Mouse (Mus musculus) ovary, adult 18-20 months (tissue): ENCODE measurements around the gene Itgb2.

Experiments
- DNase-seq: peaks from one replicate; pipeline ENCODE4 v3.0.0; 2022; ENCODE audit warnings: low spot score, mixed read lengths

Itgb2 gene

GRCm38 (mm10) chr10:77552162-77552561 is 22.1 kb downstream of the Itgb2 start:
- no peak for DNase-seq

- no peak for DNase-seq
These were observed 23.2 kb downstream of the Itgb2 start for GRCm38 (mm10) chr10:77553285-77553684.

DNA sequence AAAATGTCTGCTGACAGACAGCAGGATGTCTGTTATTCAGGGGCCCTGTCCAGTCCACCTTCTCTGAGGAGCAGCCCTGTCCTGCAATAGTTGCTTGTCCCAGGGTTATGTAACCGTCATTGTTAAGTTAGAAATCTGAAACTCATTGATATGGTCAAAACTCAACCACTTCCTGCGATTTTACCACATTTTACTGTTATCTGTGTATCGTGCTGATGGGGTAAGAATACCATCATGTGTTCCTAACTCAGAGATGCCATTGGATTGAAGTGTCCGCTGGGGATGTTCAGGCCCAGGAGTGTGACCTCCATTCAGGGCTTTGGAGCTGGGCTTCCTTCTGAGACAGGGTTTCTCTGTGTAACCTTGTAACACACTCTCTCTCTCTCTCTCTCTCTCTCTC is 24.9 kb downstream of the Itgb2 start:
- DNase-seq: no peak

GRCm38 (mm10) chr10:77556631-77557030 is 26.6 kb downstream of the Itgb2 start:
- no peak for DNase-seq

DNA sequence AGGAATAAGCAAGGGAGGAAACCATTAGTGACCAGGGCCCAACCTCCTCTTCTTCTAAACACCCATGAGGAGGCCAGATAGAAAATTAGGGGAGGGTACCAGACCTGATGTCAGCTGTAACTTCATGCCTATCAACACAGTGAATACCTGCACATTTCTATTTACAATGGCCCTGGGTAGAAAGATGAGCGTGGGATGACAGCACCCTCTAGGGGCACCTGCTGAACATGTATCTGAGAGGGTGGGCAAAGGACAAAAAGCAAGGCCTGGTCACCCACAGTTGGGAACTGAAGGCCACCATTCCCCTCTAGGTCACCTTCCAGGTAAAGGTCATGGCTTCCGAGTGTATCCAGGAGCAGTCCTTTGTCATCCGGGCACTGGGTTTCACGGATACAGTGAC is 27.6 kb downstream of the Itgb2 start:
- DNase-seq: no peak

DNA sequence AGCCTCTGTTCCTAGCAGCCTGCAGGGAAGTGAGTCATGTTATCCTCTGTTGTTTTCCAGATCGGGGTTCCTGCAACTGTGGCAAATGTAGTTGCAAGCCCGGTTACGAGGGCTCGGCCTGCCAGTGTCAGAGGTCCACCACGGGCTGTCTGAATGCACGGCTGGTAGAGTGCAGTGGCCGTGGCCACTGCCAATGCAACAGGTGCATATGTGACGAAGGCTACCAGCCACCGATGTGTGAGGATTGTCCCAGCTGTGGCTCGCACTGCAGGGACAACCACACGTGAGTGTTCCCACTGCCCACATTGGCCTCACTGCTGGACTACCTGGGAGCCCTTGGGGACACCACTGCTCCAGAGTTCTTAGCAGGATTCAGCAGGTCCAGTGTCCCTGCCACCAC is 30.0 kb downstream of the Itgb2 start:
- no peak for DNase-seq

GRCm38 (mm10) chr10:77560830-77561229 is 30.8 kb downstream of the Itgb2 start:
- DNase-seq: no peak

GRCm38 (mm10) chr10:77561508-77561907 is 31.5 kb downstream of the Itgb2 start:
- DNase-seq: no peak

DNA sequence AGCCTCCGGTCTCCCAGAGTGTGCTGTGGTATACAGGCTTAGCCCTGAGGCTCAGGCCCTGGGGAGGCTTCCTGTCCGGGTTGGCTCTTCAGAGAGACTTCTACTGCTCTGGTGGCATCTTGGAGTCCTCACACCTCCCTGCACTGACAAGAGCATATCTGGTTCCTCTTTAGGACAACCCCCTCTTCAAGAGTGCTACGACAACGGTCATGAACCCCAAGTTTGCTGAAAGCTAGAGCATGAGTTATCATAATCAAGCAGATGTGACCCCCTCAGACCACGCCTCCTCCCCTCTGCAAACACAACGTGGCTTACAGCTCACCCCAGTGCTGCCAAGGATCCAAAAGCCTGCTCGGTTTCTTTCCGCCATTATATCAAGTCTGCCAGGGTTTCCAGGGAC is 35.0 kb downstream of the Itgb2 start:
- no peak for DNase-seq

- peak; percentile 38 for DNase-seq
These were observed 36.6 kb downstream of the Itgb2 start for GRCm38 (mm10) chr10:77566651-77567050.

- no peak for DNase-seq
These were observed 39.4 kb downstream of the Itgb2 start for GRCm38 (mm10) chr10:77569481-77569880.

GRCm38 (mm10) chr10:77569973-77570658 is 40.1 kb downstream of the Itgb2 start:
- no peak for DNase-seq

GRCm38 (mm10) chr10:77572225-77572624 is 42.2 kb downstream of the Itgb2 start:
- no peak for DNase-seq

GRCm38 (mm10) chr10:77573162-77573561 is 43.1 kb downstream of the Itgb2 start:
- no peak for DNase-seq

DNA sequence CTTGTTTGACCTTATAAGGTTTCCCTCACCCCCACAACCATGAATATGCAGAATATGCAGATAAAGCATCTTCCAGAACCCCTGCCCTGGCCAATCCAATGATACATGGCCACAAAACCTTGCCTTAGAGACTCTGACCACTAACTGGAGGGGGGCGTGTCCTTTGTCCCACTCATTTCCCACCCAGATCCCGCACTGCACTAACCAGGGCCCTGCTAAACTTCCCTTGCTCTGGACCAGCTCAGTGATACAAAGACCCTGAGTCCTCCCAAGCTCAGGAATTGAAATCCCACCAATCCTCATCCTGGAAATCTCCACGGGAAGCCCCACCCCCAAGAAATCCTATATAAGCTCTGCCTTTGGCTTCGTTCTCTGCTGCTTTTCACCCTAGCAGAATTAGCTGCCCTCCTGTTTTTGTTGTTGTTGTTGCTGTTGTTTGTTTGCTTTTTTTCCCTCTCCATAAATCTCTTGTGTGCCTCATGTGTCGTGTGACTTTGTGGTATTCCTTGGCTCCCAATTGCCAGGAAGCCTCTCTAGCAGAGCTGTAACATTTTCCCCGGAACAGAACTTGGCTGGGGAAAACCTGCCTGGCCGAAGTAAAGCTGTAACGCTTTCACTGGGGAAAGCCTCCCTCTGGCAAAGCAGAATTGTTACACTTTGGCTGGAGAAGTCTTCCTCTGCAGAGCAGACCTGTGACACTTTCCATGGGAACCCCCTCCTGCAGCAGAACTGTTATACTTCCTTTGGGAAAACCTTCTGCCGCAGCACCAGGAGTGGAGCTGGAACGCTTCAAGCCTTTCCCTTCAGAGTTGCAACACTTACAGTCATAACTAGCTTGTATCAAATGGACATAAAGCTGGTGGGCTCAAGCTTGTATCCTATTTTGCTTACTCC is 50.2 kb downstream of the Itgb2 start:
- DNase-seq: no peak

DNA sequence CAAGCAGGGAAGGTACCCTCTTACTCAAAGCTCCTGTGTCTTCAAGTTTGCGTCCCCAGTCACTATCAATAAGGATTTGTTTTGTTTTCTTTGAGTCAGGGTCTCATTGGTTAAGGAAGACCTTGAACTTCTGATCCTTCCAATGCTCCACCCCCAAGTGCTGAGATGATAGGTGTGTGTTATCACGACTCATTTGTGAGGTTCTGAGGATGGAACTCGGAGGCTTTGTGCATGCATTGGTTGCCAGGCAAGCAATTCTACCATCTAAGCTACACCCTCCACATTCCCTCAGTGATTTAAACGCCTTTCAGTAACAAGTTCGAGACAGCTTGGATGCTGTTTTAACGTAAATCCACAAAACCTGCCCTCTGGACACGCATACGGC is 51.0 kb downstream of the Itgb2 start:
- no peak for DNase-seq

DNA sequence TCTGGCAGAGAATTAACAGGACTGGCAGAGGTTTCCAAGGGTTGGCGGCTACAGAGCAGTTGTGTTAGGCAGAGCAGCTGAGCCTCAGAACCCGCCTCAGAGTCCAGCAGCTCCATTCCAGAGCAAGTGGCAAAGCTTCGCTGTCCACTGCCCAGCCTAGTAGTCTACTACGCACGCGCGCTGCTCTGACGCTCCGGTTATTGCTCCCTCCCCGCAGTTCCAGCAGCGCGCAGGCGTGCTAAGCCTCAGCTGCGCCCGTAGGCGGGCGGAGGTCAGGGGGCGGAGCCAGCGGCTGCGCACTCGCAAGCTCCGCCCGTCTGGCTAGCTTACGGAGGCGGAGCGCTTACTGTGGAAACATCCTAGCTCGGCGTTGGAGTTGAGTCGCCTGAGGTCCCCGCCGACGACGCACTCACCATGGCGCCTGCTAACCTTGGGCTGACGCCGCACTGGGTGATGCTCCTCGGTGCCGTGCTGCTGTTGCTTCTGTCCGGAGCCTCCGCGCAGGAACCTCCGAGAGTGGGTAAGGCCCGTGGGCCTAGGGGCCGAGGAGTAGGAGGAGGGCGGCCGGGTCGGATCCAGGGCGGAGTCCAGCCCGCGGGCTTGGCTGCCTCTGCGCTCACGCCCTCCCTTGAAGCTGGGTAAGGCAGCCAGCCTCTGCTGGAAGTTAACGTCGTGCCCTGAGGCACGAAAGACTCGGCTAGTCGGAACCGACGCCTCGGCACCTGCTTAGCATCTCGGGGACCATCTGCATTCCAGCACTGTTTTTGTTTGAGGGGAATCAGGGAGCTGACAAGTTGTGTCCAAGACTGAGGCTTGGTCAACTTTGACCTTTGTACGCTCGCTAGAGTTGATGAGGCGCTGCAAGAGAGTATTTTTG is 51.6 kb downstream of the Itgb2 start, which contains the start of gene Pttg1ip:
Pttg1ip (plus strand) TSS at position 313 of the 877 bp plus-strand sequence.
- DNase-seq: peak; percentile 96

GRCm38 (mm10) chr10:77582285-77582618 is 52.2 kb downstream of the Itgb2 start:
- no peak for DNase-seq

GRCm38 (mm10) chr10:77583795-77584422 is 53.9 kb downstream of the Itgb2 start:
- DNase-seq: no peak

GRCm38 (mm10) chr10:77586637-77587036 is 56.6 kb downstream of the Itgb2 start:
- DNase-seq: no peak

DNA sequence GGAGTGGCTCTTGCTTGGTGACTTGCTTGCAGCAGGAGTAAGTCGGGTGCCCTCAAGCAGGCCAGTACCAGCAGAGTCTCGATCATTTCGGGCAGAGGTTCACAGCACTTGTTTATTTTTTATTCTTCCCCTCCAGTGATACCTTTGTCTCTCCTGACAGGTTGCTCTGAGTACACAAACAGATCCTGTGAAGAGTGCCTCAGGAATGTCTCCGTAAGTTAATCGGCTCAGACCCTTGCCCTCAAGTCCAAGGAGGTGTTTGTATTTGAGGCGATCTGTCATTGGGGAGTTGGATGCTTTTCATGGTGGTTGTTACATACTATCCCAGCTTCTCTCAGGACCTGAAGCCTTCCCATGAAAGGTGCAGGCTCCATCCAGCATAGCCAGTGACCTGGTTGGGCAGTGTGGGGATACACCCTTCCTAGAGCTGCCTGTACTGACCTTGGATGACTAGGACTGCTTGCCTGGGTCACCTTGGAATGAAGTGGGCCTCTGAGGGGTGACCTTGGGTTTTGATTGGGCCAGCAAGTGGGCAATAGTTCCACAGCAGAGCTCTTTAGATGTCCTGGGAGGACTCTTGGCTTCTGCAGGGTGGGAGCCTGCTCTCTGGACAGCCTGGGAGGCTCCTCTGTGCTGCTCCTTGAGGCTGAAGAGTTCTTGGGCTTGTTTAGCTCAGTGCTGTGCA is 57.2 kb downstream of the Itgb2 start:
- peak; percentile 32 for DNase-seq
